Mouse (Mus musculus): Measurements from ENCODE around the gene Ppp1r32.

GRCm38 (mm10) chr19:10433879-10434540 lies 48.7 kb downstream of the Ppp1r32 start:
- TF ChIP-seq CTCF (IDR thresholded peaks at IDR 0.05; ENCODE audit: control insufficient read depth, insufficient read depth, insufficient read length) (no peak), USF1 (IDR thresholded peaks at IDR 0.05; ENCODE audit: low read depth) (no peak), FOSL1 (IDR thresholded peaks at IDR 0.05; ENCODE audit: insufficient read depth, low read length, poor library complexity, severe bottlenecking) (no peak), MYOD1 (IDR thresholded peaks at IDR 0.05; ENCODE audit: control insufficient read depth, insufficient read length, low read depth) (no peak), MAX (IDR thresholded peaks at IDR 0.05) (no peak)
